Mouse (Mus musculus): Measurements from ENCODE around the gene Ccdc85c.

Gene Ccdc85c

GRCm38 (mm10) chr12:108240953-108241588, 34.2 kb downstream of the Ccdc85c start:
- DNase-seq (ENCODE audit: low read depth, low spot score) = peak; percentile 34

DNA sequence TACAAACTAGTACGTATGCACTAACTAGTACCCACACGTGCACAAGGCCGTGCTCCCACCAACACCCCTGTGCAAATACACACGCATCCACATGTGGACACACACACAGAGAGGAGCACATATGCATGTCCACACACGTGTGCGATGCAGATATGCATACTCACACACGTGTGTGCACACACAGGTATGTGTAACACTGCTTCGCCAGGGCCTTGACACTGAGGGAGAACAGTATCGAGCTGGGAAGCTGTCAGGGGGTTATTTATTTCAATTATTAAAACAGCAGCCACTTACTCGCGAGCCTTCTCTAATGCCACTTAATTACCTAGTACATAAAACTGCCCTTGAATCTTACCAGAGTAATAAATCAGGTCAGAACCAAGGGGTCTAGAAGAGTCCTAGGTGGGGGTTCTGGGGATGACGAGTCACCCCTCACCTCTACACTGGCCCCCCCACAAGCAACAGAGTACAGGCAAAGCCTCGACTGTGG, 34.8 kb downstream of the Ccdc85c start:
- DNase-seq (ENCODE audit: low read depth, low spot score) = no peak

DNA sequence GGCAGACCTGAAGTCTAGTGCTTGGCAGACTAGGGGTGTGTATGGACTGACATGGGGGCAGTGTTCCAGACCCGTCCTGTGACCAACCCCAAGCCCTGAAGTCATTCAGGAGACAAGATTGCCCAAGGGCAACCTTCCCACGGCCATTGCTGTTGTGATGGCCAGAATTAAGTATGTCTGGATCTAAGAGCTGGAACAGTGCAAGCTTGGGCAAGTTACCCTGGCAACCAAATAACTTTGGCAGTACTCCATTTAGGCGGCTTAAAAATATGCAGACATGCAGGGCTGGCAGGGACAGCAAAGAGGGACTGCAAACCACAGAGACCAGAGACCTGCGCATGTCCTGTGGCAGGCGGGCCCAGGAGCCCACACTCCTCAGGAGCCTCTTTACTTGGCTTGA, 35.8 kb downstream of the Ccdc85c start:
- no peak for DNase-seq (ENCODE audit: low read depth, low spot score)

DNA sequence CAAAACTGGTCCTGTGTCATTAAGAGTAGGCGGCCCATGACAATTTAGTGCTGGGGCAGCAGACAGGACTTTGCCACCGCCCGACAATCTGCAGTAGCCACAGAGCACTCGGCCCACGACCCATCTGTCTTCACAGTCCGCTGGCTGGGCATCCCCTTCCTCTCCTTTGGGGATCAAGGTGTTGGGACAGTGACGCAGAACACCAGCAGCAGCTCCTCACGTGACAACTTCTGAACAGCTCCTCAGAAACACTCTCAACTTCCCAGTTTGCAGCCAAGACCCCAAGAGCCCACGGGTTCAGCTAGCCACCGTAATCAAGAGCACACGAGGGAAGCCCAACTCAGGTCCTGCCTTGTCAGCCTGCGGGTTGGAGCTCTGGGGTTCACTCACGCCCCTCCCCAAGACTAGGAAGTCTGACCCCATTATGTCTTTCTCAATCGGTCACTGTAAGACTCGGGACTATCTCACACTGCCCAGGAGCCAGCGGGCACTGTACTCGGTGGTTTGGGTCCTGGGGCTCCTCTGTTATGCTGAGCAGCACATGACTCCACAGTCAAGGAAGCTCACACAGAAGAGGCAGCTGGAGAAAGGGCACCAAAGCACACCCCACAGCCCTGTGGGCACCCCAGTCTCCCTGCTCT, 36.7 kb downstream of the Ccdc85c start:
- no peak for DNase-seq (ENCODE audit: low read depth, low spot score)

DNA sequence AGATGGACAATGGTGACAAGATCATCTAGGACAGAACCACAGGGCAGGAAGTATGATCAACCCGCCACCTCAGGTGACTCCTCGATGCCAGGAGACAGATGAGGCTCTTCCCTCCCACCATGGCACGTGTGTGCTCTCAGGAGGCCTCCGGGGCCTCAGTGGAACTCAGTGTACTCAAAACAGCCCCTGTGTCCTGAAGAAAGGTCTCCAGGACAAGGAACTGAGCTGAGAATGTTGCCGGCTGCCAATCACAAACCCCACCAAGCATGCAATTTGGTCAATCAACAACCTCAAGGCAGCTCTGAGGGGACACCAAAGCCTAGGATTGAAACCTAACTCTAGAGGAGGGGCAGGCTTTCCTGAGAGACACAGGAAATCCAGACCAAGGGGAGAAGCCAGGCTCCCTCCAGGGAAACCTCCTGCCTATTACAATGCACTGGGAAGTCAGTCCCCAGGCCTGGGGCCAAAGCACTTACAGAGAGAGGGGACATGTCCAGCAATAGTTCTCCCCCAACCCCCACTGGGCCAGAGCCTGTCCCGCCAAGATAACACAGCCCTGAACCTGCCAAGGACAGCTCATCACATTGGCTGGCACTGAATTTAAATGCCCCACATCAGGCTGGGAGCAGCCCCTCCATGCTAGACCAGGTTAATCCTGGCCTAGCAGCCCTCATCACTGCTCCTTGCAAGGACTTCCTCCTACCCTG, 37.8 kb downstream of the Ccdc85c start:
- no peak for DNase-seq (ENCODE audit: low read depth, low spot score)

- DNase-seq (ENCODE audit: low read depth, low spot score) = no peak
These were observed 39.2 kb downstream of the Ccdc85c start for GRCm38 (mm10) chr12:108235976-108236555.

- DNase-seq (ENCODE audit: low read depth, low spot score) = no peak
These were observed 40.2 kb downstream of the Ccdc85c start for GRCm38 (mm10) chr12:108234832-108235602.

GRCm38 (mm10) chr12:108233736-108234135, 41.5 kb downstream of the Ccdc85c start:
- DNase-seq (ENCODE audit: low read depth, low spot score) = no peak

DNA sequence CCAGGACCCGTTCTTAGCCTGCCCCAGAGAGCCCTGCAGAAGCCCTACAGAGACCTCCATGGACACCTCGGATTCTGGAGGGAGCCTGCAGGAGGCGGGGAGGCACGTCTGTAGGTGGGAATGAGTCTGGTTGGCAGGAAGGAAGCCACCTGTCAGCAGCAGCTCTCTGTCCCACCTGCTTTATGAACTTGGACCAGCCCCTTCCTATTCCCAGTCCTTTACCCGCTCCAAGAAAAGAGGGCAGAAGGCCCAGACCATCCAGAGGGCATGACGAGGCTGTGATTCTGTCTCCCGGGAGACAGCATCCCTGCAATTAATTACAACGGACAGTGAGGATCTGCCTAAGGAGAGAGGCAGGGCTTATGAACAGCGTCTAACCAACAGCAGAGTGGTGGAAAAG, 43.3 kb downstream of the Ccdc85c start:
- no peak for DNase-seq (ENCODE audit: low read depth, low spot score)

- no peak for DNase-seq (ENCODE audit: low read depth, low spot score)
These were observed 44.1 kb downstream of the Ccdc85c start for GRCm38 (mm10) chr12:108230821-108231794.

DNA sequence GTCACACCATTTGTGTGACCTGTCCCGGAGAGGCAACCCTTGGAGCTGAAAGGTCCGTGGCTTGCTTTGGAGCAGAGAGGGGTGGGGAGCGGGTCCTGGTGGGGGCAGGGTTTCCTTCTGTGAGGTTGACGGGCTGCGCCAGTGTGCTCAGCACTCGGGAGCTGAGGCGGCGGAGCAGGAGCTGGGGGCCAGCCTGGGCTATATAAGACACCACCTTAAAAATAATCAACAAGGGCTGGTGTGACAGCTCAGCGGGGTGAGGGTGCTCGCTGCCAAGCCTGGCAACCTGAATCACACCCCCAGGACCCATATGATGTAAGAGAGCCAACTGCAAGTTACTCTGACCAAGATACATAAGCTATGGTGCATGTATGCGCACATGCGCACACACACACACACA, 45.1 kb downstream of the Ccdc85c start:
- no peak for DNase-seq (ENCODE audit: low read depth, low spot score)

DNA sequence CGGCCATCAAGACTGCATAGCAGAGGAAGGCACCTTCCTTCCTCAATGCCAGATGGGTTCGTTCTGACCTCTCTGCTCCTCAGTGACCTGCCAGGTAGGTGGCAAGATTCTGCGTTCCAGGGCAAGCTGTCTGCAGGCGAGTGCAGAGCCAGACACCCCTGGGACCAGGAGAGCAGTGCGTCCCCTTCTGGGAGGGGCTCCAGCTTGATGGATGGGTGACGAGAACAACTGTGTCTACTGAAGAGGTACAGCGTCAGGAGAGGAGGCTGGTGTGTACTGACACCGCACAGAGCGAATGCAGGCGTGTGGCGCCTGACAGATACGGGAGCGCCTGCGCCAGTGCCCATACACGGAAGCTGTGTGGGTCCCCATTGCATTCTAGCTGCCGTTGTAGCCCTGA, 47.7 kb downstream of the Ccdc85c start:
- DNase-seq (ENCODE audit: low read depth, low spot score) = no peak

DNA sequence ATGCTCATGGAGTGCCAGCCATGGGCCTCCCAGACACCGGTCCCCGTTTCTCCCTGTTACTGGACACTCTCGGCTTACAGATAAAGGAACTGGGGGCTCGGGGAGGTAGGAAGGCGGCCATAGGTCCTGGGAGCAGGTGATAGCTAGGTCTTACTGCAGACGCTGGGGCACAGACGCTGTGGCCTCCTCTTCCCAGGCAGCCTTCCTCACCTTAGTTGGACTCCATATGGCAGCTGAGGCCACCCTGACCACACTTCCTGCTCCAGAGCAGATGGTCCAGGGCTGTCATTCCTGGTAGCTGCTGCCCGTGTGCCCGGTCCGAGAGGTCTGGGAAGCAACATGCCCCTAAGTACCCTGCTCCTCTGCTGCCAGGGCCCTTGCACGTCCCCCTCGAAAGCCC, 48.3 kb downstream of the Ccdc85c start:
- no peak for DNase-seq (ENCODE audit: low read depth, low spot score)

DNA sequence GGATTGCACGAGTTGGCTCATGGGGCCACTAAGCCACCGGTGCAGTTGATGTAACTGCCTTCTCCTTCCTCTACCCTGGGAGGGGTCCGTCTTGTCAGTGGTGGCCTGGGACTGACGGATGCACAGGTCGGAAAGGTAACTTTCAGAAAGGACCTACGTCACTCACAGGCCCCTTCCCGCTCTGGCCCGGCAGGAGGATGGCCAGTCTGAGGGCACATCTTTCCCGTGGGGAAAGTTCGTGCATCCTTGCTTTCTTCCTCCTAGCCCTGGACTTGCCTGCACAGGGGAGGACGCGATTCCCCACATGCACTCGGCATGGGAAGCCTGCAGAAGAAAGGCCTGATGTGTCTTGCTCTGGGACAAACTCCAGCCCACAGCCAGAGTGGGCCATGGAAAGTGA, 49.0 kb downstream of the Ccdc85c start:
- DNase-seq (ENCODE audit: low read depth, low spot score) = no peak

- DNase-seq (ENCODE audit: low read depth, low spot score) = no peak
These were observed 49.4 kb downstream of the Ccdc85c start for GRCm38 (mm10) chr12:108225781-108226180.

DNA sequence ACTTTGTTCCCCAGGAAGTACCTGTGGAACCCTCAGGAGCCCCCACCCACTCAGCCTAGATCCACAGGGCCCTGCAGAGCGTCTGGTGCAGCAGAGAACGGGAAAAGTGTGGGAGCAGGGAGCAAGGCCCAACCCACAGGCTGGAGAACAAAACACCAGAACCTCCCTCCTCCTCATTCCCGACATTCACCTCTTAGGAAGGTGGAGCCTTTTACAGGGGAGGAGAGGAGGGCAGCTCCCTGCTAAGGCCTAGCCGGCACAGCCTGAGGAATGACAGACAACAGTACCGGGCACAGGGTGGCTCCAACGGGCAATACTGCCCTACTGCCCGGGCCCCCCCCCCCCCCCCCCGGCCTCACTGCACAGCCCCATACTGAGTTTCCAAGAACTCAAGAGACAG, 51.9 kb downstream of the Ccdc85c start:
- DNase-seq (ENCODE audit: low read depth, low spot score) = peak; percentile 55

- no peak for DNase-seq (ENCODE audit: low read depth, low spot score)
These were observed 53.5 kb downstream of the Ccdc85c start for GRCm38 (mm10) chr12:108221712-108222111.

GRCm38 (mm10) chr12:108221206-108221605, 54.0 kb downstream of the Ccdc85c start:
- no peak for DNase-seq (ENCODE audit: low read depth, low spot score)

- no peak for DNase-seq (ENCODE audit: low read depth, low spot score)
These were observed 54.6 kb downstream of the Ccdc85c start for GRCm38 (mm10) chr12:108220621-108221020.

GRCm38 (mm10) chr12:108219825-108220616, 55.2 kb downstream of the Ccdc85c start:
- DNase-seq (ENCODE audit: low read depth, low spot score) = no peak
